Mouse (Mus musculus) lung, postnatal 0 days (tissue): Measurements from ENCODE around the gene Gm13199. TPM values are rescaled to one million over a fixed set of nuclear protein-coding genes. Genes with fewer than 3 reads are reported as not detected.

Experiments
- ATAC-seq: fragments of 200-750 bp; cut with Nextera tagmentation; 2 replicates; pipeline ENCODE4 v1.8.0; 2017; ENCODE audit warnings: moderate library complexity
- DNase-seq: peaks from one replicate; pipeline ENCODE4 v3.0.0-alpha.2; 2016; ENCODE audit warnings: low spot score
- H3K27ac ChIP-seq: fragments of 300-500 bp; sonication (generic); 2 replicates; pipeline ENCODE4 v1.5.1; 2014; ENCODE audit warnings: antibody characterized with exemption, mild to moderate bottlenecking, low read length, mixed read lengths
- H3K27me3 ChIP-seq: fragments of 300-500 bp; sonication (generic); replicated peaks from 2 replicates; pipeline ENCODE4 v1.6.1; 2014; ENCODE audit warnings: low read length, mixed read lengths; ENCODE audit not compliant: insufficient read depth
- H3K36me3 ChIP-seq: fragments of 300-500 bp; sonication (generic); 2 replicates; pipeline ENCODE4 v1.6.1; 2014; ENCODE audit warnings: low read length, mixed read lengths; ENCODE audit not compliant: insufficient read depth
- H3K4me1 ChIP-seq: fragments of 300-500 bp; sonication (generic); 2 replicates; pipeline ENCODE4 v1.6.1; 2014; ENCODE audit warnings: antibody characterized with exemption, low read depth, low read length, mixed read lengths; ENCODE audit not compliant: insufficient read depth
- H3K4me2 ChIP-seq: fragments of 300-500 bp; sonication (generic); replicated peaks from 2 replicates; pipeline ENCODE4 v1.6.1; 2014; ENCODE audit warnings: low read depth, mild to moderate bottlenecking, low read length, moderate library complexity, mixed read lengths
- H3K4me3 ChIP-seq: fragments of 300-500 bp; sonication (generic); 2 replicates; pipeline ENCODE4 v1.5.1; 2014; ENCODE audit warnings: low read depth, low read length
- H3K9ac ChIP-seq: fragments of 300-500 bp; sonication (generic); replicated peaks from 2 replicates; pipeline ENCODE4 v1.6.1; 2014; ENCODE audit warnings: low read depth, mild to moderate bottlenecking
- H3K9me3 ChIP-seq: fragments of 300-500 bp; sonication (generic); 2 replicates; pipeline ENCODE4 v1.6.1; 2016; ENCODE audit warnings: low read length, mixed read lengths
- CTCF ChIP-seq: IDR thresholded peaks from 2 replicates; pipeline ENCODE4 v1.5.1; 2016; ENCODE audit warnings: antibody characterized with exemption, mild to moderate bottlenecking
- EP300 ChIP-seq: IDR thresholded peaks from 2 replicates; pipeline ENCODE4 v1.6.1; 2016; ENCODE audit warnings: antibody characterized with exemption, mild to moderate bottlenecking, control low read depth
- WGBS: fragments of 180-500 bp; shearing (Covaris S2); extraction: QIAGEN DNeasy Blood & Tissue Kit; methylation state at CpG from one replicate; pipeline ENCODE4 v1.1.7; 2014; 5-methylcytosine and 5-hydroxymethylcytosine counted together
- polyA plus RNA-seq: library from polyadenylated mRNA; unstranded; fragments of >200 nt; fragmentation: Nextera tagmentation; extraction: Ambion mirVana; gene quantifications from 2 replicates; pipeline ENCODE4 v1.2.1, GENCODE M21; 2015

Gene Gm13199
- polyA plus RNA-seq, 1 experiment from 2014 or later: 0.33 TPM

- no peak overlapping the region for H3K27ac ChIP-seq
- H3K9ac ChIP-seq: no peak overlapping the region
- ATAC-seq (no peak), DNase-seq (peak; percentile 30)
- TF ChIP-seq EP300 (no peak), CTCF (no peak)
- H3K9me3 ChIP-seq: no peaks in the 10 kb centered on the region
- no peak overlapping the region for H3K4me2 ChIP-seq
- no peaks in the 10 kb centered on the region for H3K27me3 ChIP-seq
- WGBS: 74% methylated on average over 5 of the region's 5 CpGs
- H3K4me3 ChIP-seq: no peak overlapping the region
- H3K36me3 ChIP-seq: peaks cover 30% of the 10 kb centered on the region
- no peaks in the 10 kb centered on the region for H3K4me1 ChIP-seq
Measured at GRCm38 (mm10) chr2:5824685-5825084, 38.0 kb downstream of the Gm13199 start.

GRCm38 (mm10) chr2:5824213-5824612 lies 38.5 kb downstream of the Gm13199 start:
- peaks cover 34% of the 10 kb centered on the region for H3K36me3 ChIP-seq
- H3K27me3 ChIP-seq: no peaks in the 10 kb centered on the region
- TF ChIP-seq EP300 (no peak), CTCF (peak; percentile 47)
- no peak overlapping the region for H3K27ac ChIP-seq
- ATAC-seq: no peak
- H3K9ac ChIP-seq: no peak overlapping the region
- 11% methylated on average over 1 of the region's 1 CpGs for whole genome bisulfite sequencing
- H3K4me2 ChIP-seq: no peak overlapping the region
- H3K9me3 ChIP-seq: no peaks in the 10 kb centered on the region
- no peak overlapping the region for H3K4me3 ChIP-seq
- H3K4me1 ChIP-seq: no peaks in the 10 kb centered on the region
- peak; percentile 19 for DNase-seq

GRCm38 (mm10) chr2:5822449-5822848 lies 40.3 kb downstream of the Gm13199 start:
- Histone ChIP-seq H3K9ac (no peak overlapping the region), H3K4me3 (no peak overlapping the region), H3K4me2 (no peak overlapping the region), H3K9me3 (no peaks in the 10 kb centered on the region), H3K36me3 (peaks cover 41% of the 10 kb centered on the region), H3K27me3 (no peaks in the 10 kb centered on the region), H3K4me1 (no peaks in the 10 kb centered on the region), H3K27ac (no peak overlapping the region)
- TF ChIP-seq CTCF (no peak), EP300 (no peak)
- 94% methylated on average over 6 of the region's 6 CpGs for WGBS
- no peak for DNase-seq
- ATAC-seq: no peak

- H3K27me3 ChIP-seq: no peaks in the 10 kb centered on the region
- no peaks in the 10 kb centered on the region for H3K9me3 ChIP-seq
- H3K4me3 ChIP-seq: no peak overlapping the region
- no peak overlapping the region for H3K9ac ChIP-seq
- DNase-seq (no peak), ATAC-seq (no peak)
- H3K27ac ChIP-seq: no peak overlapping the region
- no peak overlapping the region for H3K4me2 ChIP-seq
- no peaks in the 10 kb centered on the region for H3K4me1 ChIP-seq
- H3K36me3 ChIP-seq: peaks cover 34% of the 10 kb centered on the region; the same call in 1 of the 2 replicates
- 80% methylated on average over 10 of the region's 10 CpGs for WGBS
- no peak for TF ChIP-seq CTCF
- TF ChIP-seq EP300: no peak
Measured at GRCm38 (mm10) chr2:5821264-5821663, 41.5 kb downstream of the Gm13199 start.

Other genes starting within 250 kb of the Gm13199 start
- gene Camk1d, start 148.4 kb downstream of the Gm13199 start, polyA plus RNA-seq: 2.2 and 2.5 TPM in 2 replicates
- 18.5 and 24.7 TPM in 2 replicates for gene Nudt5, start 17.9 kb downstream of the Gm13199 start, polyA plus RNA-seq
- 147 and 163 TPM in 2 replicates for gene Cdc123, start 17.8 kb downstream of the Gm13199 start, polyA plus RNA-seq
- gene Sec61a2, start 32.5 kb upstream of the Gm13199 start, polyA plus RNA-seq: 19.2 and 21.3 TPM in 2 replicates
- gene Dhtkd1, start 79.9 kb upstream of the Gm13199 start, polyA plus RNA-seq: 0.39 and 0.98 TPM in 2 replicates
- 5.8 and 7.1 TPM in 2 replicates for gene Upf2, start 88.5 kb upstream of the Gm13199 start, polyA plus RNA-seq